Mouse (Mus musculus) lung, postnatal 36 days (tissue): ENCODE measurements around the gene Fbxo28.

Source experiments
- DNase-seq: peaks from one replicate; pipeline ENCODE4 v3.0.0; 2022; ENCODE audit warnings: mixed read lengths

Fbxo28 gene

GRCm38 (mm10) chr1:182283231-182283630 is 58.2 kb downstream of the Fbxo28 start:
- DNase-seq = peak; percentile 50

DNA sequence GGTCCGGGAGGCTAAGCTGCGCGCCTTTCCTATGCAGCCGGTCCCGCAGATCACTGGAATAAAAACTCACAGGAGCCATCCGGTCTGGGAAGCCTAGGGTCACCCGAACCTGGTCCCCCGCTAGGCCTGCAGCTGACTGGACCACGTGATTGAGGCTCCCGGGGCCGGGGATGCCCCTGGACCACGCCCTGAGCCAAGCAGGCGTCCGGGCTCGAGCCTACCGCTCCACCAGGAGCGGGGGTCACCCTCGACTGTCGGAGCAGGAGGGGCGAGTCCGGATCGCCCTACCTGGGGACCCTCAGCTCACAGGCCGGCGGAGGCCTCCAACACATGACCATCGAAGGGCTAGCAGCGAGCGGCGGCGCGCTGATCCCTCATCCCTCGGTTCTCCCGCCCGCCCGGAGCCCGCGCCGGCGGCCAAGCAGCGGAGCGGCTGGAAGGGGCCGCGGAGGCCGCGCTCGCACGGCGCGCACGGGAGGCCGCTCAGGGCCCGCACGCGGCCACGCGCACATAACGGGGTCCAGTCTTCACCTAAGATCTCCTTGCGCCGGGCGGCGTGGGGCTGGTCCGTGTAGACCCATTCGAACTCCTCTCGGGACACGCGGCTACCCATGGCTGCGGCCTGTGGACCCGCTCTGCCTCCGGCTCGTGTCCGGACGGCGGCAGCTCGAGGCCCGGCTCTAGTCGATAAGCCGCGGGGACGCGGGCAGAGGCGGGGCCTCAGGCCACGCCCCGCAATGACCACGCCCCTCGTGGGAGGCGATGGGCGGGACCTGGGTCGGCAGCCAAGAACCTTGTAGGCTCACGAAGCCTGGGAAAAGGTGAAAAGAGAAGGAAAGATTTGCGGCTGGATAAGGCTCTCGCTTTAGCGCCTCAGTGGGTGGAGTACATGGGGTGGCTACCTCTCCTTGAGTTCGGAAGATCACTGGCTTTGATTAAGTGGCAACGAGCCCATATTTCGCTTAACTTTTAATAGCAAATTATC is 59.0 kb downstream of the Fbxo28 start, which contains the start of gene Degs1:
Degs1 (minus strand) TSS at position 714 of the 985 bp plus-strand sequence.
- peak; percentile 97 for DNase-seq

- DNase-seq = no peak
Measured at GRCm38 (mm10) chr1:182281251-182281711, 60.1 kb downstream of the Fbxo28 start.

- no peak for DNase-seq
Measured at GRCm38 (mm10) chr1:182280577-182280976, 60.9 kb downstream of the Fbxo28 start.

- DNase-seq = no peak
Measured at GRCm38 (mm10) chr1:182280046-182280445, 61.4 kb downstream of the Fbxo28 start.

DNA sequence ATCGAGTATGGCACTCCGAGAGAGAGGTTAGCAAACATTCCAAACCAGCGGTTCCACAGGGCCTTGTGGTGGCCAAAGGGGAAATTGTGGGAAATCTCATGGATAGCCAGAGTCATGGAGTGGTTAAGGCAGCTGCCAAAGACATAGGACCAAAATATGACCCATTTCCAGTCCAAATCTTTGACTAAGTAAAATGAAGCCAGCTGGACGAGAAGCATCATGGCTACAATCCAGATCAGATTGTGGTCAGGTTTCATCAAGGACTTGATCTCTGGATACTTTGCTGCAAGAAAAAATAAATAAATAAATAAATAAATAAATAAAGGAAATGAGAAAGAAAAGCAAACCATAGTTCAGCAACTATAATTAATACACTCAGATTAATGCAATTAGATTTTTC is 62.0 kb downstream of the Fbxo28 start:
- DNase-seq = no peak

- DNase-seq = no peak
Measured at GRCm38 (mm10) chr1:182275109-182275508, 66.3 kb downstream of the Fbxo28 start.

- DNase-seq = no peak
Measured at GRCm38 (mm10) chr1:182271632-182272031, 69.8 kb downstream of the Fbxo28 start.

GRCm38 (mm10) chr1:182271130-182271529 is 70.3 kb downstream of the Fbxo28 start:
- DNase-seq = no peak

- DNase-seq = no peak
Measured at GRCm38 (mm10) chr1:182268317-182268716, 73.1 kb downstream of the Fbxo28 start.

DNA sequence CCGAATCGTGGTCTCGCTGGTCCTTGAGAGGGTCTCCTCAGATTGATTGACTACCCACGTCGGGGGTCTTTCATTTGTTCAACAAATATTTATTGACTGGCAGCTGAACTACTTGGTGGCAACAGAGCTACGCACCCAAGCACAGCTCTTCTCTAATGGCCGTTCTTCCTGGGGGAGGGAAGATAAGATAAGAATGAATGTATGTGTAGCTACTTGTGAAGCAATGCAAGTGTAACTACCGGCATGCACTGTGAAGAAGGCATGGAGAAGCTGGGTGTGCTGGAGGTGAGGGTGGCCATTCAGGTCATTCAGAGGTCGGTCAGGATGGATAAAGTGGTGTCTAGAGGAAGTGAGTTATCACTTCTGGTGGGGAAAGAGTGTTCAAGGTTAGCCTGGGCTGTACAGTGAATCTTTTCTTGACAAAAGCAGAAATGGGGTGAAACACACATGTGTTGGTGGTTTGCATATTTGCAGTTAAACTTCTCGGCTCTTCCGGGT is 75.4 kb downstream of the Fbxo28 start:
- no peak for DNase-seq
